8 mouse cellular contexts compared by ENCODE assay signal in genomic region chr5:33723019-33723640, GRCm38 (mm10). TPM values are rescaled to one million over a fixed set of nuclear protein-coding genes. Genes with fewer than 3 reads are reported as not detected.
A peak's percentile ranks its signal among the peaks of the same experiment; 100 is the strongest.
DNase-seq lines count a peak whose midpoint lies in the region; ATAC-seq and TF ChIP-seq lines count a peak whose summit lies in the region.

No protein-coding gene starts in this region.

- WGBS in forebrain, embryonic 12.5 days, result under 1% methylated on average over 61 of the region's 61 CpGs
- WGBS in kidney, embryonic 16.5 days, result under 1% methylated on average over 61 of the region's 61 CpGs
- WGBS in midbrain, embryonic 11.5 days, result under 1% methylated on average over 61 of the region's 61 CpGs

- no peak for TF ChIP-seq POLR2A in testis, adult 2 months (IDR thresholded peaks at IDR 0.05; ENCODE audit: control insufficient read depth, low read depth, low read length)

- no peaks in the 10 kb centered on the region for H3K9me3 ChIP-seq in forebrain, embryonic 12.5 days
- no peaks in the 10 kb centered on the region for H3K9me3 ChIP-seq in kidney, embryonic 16.5 days (ENCODE audit: low read length)
- H3K9me3 ChIP-seq in midbrain, embryonic 11.5 days (ENCODE audit: control insufficient read depth, low read length), result no peaks in the 10 kb centered on the region

- peaks cover 34% of the 10 kb centered on the region for H3K4me1 ChIP-seq in testis, adult 2 months (ENCODE audit: control insufficient read depth, insufficient read depth, low read length)
- peaks cover 89% of the 10 kb centered on the region for H3K4me1 ChIP-seq in forebrain, embryonic 12.5 days
- H3K4me1 ChIP-seq in kidney, embryonic 16.5 days (ENCODE audit: insufficient read depth, low read length), result peaks cover 33% of the 10 kb centered on the region
- H3K4me1 ChIP-seq in midbrain, embryonic 11.5 days (ENCODE audit: control insufficient read depth, insufficient read depth, low read length), result peaks cover 63% of the 10 kb centered on the region

- H3K4me2 ChIP-seq in forebrain, embryonic 12.5 days, result peak overlapping the region; percentile 91
- H3K4me2 ChIP-seq in kidney, embryonic 16.5 days (replicated peaks; ENCODE audit: low read depth, low read length), result peak overlapping the region; percentile 91
- H3K4me2 ChIP-seq in midbrain, embryonic 11.5 days, result peak overlapping the region; percentile 88

- peak overlapping the region; percentile 83 for H3K4me3 ChIP-seq in testis, adult 2 months (ENCODE audit: control insufficient read depth, low read depth, low read length)
- peak overlapping the region; percentile 67 for H3K4me3 ChIP-seq in forebrain, embryonic 12.5 days (replicated peaks)
- H3K4me3 ChIP-seq in kidney, embryonic 16.5 days (ENCODE audit: low read length), result peak overlapping the region; percentile 73
- peak overlapping the region; percentile 88 for H3K4me3 ChIP-seq in midbrain, embryonic 11.5 days (ENCODE audit: low read depth, low read length)

- H3K9ac ChIP-seq in forebrain, embryonic 12.5 days, result peak overlapping the region; percentile 94
- H3K9ac ChIP-seq in kidney, embryonic 16.5 days (replicated peaks; ENCODE audit: low read length), result peak overlapping the region; percentile 80
- H3K9ac ChIP-seq in midbrain, embryonic 11.5 days (ENCODE audit: low read length), result peak overlapping the region; percentile 97

- TF ChIP-seq CTCF in testis, adult 2 months (IDR thresholded peaks at IDR 0.05; ENCODE audit: control insufficient read depth, insufficient read depth, insufficient replicate concordance, low read depth, low read length), result no peak

- ATAC-seq in forebrain, embryonic 12.5 days (ENCODE audit: low FRiP score), result peak; percentile 24
- ATAC-seq in kidney, embryonic 16.5 days (ENCODE audit: low FRiP score, low TSS enrichment), result no peak
- peak; percentile 60 for ATAC-seq in midbrain, embryonic 11.5 days (ENCODE audit: low FRiP score)

- H3K27ac ChIP-seq in testis, adult 2 months (ENCODE audit: control insufficient read depth, insufficient read depth, low read depth, low read length), result no peak overlapping the region
- H3K27ac ChIP-seq in forebrain, embryonic 12.5 days, result peak overlapping the region; percentile 91
- H3K27ac ChIP-seq in kidney, embryonic 16.5 days (ENCODE audit: low read length), result peak overlapping the region; percentile 74; the same call in 1 of the 2 replicates
- peak overlapping the region; percentile 91 for H3K27ac ChIP-seq in midbrain, embryonic 11.5 days (ENCODE audit: low read depth, low read length)

- peaks cover 2% of the 10 kb centered on the region; the same call in 1 of the 2 replicates for H3K27me3 ChIP-seq in testis, adult 2 months (ENCODE audit: control insufficient read depth, insufficient read depth, low read length)
- H3K27me3 ChIP-seq in forebrain, embryonic 12.5 days, result peaks cover 83% of the 10 kb centered on the region
- peaks cover 15% of the 10 kb centered on the region for H3K27me3 ChIP-seq in kidney, embryonic 16.5 days (ENCODE audit: insufficient read depth, low read length)
- peaks cover 53% of the 10 kb centered on the region for H3K27me3 ChIP-seq in midbrain, embryonic 11.5 days (ENCODE audit: control insufficient read depth, insufficient read depth, low read length)

- H3K36me3 ChIP-seq in testis, adult 2 months (ENCODE audit: control insufficient read depth, insufficient read depth, low read length), result no peaks in the 10 kb centered on the region
- peaks cover 25% of the 10 kb centered on the region for H3K36me3 ChIP-seq in forebrain, embryonic 12.5 days (replicated peaks)
- H3K36me3 ChIP-seq in kidney, embryonic 16.5 days (ENCODE audit: insufficient read depth, low read length), result no peaks in the 10 kb centered on the region
- peaks cover 5% of the 10 kb centered on the region; the same call in 1 of the 2 replicates for H3K36me3 ChIP-seq in midbrain, embryonic 11.5 days (ENCODE audit: control insufficient read depth, insufficient read depth, low read length)

- DNase-seq in testis, postnatal 10 days (ENCODE audit: low spot score), result no peak
- peak; percentile 96 for DNase-seq in midbrain, embryonic 11.5 days (ENCODE audit: low spot score, missing footprints)
- DNase-seq in right cerebral cortex, postnatal 25 days, result no peak
- DNase-seq in layer of hippocampus, adult 8-10 months (ENCODE audit: low spot score in 2 of 2), result no peak
- no peak for DNase-seq in thymus, postnatal 36 days

RNA-seq across cellular contexts. Expression of gene Fgfr3, which starts 1.7 kb away (rescaled TPM):
- 3.8 and 4.3 TPM in 2 replicates for polyA plus RNA-seq in testis, adult 2 months (2012; rRNA removed)
- 83.6 and 111 TPM in 2 replicates for polyA plus RNA-seq in forebrain, embryonic 12.5 days (2016; fragmentation: Nextera tagmentation; extraction: Ambion mirVana)
- 19.1 and 21.9 TPM in 2 replicates for polyA plus RNA-seq in kidney, embryonic 16.5 days (2015; fragmentation: Nextera tagmentation; extraction: Ambion mirVana)
- 61.8 and 68.0 TPM in 2 replicates for polyA plus RNA-seq in midbrain, embryonic 11.5 days (2014; fragmentation: Nextera tagmentation; extraction: Ambion mirVana)
- 100 to 1,000 TPM; 116 to 143 (median 125) TPM for total RNA-seq in layer of hippocampus, adult 8-10 months (2022)

RNA-seq across cellular contexts. Expression of gene Letm1, which starts 59.5 kb away (rescaled TPM):
- 24.1 and 26.1 TPM in 2 replicates for polyA plus RNA-seq in testis, adult 2 months (2012; rRNA removed)
- 52.5 and 58.5 TPM in 2 replicates for polyA plus RNA-seq in forebrain, embryonic 12.5 days (2016; fragmentation: Nextera tagmentation; extraction: Ambion mirVana)
- 47.0 and 49.5 TPM in 2 replicates for polyA plus RNA-seq in kidney, embryonic 16.5 days (2015; fragmentation: Nextera tagmentation; extraction: Ambion mirVana)
- 38.0 and 49.3 TPM in 2 replicates for polyA plus RNA-seq in midbrain, embryonic 11.5 days (2014; fragmentation: Nextera tagmentation; extraction: Ambion mirVana)
- total RNA-seq in layer of hippocampus, adult 8-10 months (2022), result 100 to 1,000 TPM in 1 of 4 experiments, 10 to 100 TPM in 3; 86.6 to 101 (median 92.9) TPM
